Mouse (Mus musculus) lung, embryonic 14.5 days (tissue): ENCODE results near the gene Cerkl. TPM values are rescaled to one million over a fixed set of nuclear protein-coding genes. Genes with fewer than 3 reads are reported as not detected.

ENCODE experiments used
- ATAC-seq: fragments of 200-750 bp; cut with Nextera tagmentation; 2 replicates; pipeline ENCODE4 v1.8.0; 2017; ENCODE audit warnings: mild to moderate bottlenecking, moderate TSS enrichment, moderate library complexity; ENCODE audit not compliant: insufficient read depth
- DNase-seq: peaks from one replicate; pipeline ENCODE4 v3.0.0-alpha.2; 2015
- H3K27ac ChIP-seq: fragments of 300-500 bp; sonication (generic); 2 replicates; pipeline ENCODE4 v1.5.1; 2014; ENCODE audit warnings: low read depth, mild to moderate bottlenecking, moderate library complexity
- H3K27me3 ChIP-seq: fragments of 300-500 bp; sonication (generic); 2 replicates; pipeline ENCODE4 v1.6.1; 2014; ENCODE audit warnings: low read length, control low read depth; ENCODE audit not compliant: insufficient read depth
- H3K36me3 ChIP-seq: fragments of 300-500 bp; sonication (generic); 2 replicates; pipeline ENCODE4 v1.6.1; 2014; ENCODE audit warnings: control low read depth; ENCODE audit not compliant: insufficient read depth
- H3K4me1 ChIP-seq: fragments of 300-500 bp; sonication (generic); 2 replicates; pipeline ENCODE4 v1.6.1; 2014; ENCODE audit warnings: antibody characterized with exemption, control low read depth; ENCODE audit not compliant: insufficient read depth
- H3K4me2 ChIP-seq: fragments of 300-500 bp; sonication (generic); 2 replicates; pipeline ENCODE4 v1.6.1; 2014; ENCODE audit warnings: mild to moderate bottlenecking
- H3K4me3 ChIP-seq: fragments of 300-500 bp; sonication (generic); 2 replicates; pipeline ENCODE4 v1.5.1; 2014; ENCODE audit warnings: low read depth, low read length
- H3K9ac ChIP-seq: fragments of 300-500 bp; sonication (generic); 2 replicates; pipeline ENCODE4 v1.6.1; 2014
- H3K9me3 ChIP-seq: fragments of 300-500 bp; sonication (generic); 2 replicates; pipeline ENCODE4 v1.6.1; 2016; ENCODE audit warnings: low read depth, low read length, control low read depth
- CTCF ChIP-seq: IDR thresholded peaks from 2 replicates; pipeline ENCODE4 v1.5.1; 2016; ENCODE audit warnings: antibody characterized with exemption, low read depth
- WGBS: fragments of 180-500 bp; shearing (Covaris S2); extraction: QIAGEN DNeasy Blood & Tissue Kit; methylation state at CpG from one replicate; pipeline ENCODE4 v1.1.7; 2014; 5-methylcytosine and 5-hydroxymethylcytosine counted together
- polyA plus RNA-seq: library from polyadenylated mRNA; unstranded; fragments of >200 nt; fragmentation: Nextera tagmentation; extraction: Ambion mirVana; gene quantifications from 2 replicates; pipeline ENCODE4 v1.2.1, GENCODE M21; 2014

Gene Cerkl
- 0.12 and 0.81 TPM in 2 replicates for polyA plus RNA-seq

- WGBS, result 2% methylated on average over 40 of the region's 42 CpGs
- Histone ChIP-seq H3K27me3 (peaks cover 71% of the 10 kb centered on the region), H3K9ac (no peak within 1 kb of the TSS), H3K36me3 (no peaks in the 10 kb centered on the region), H3K27ac (no peak within 1 kb of the TSS), H3K4me2 (peak within 1 kb of the TSS; percentile 57), H3K4me3 (peak within 1 kb of the TSS; percentile 30), H3K4me1 (no peaks in the 10 kb centered on the region), H3K9me3 (no peaks in the 10 kb centered on the region)
- ATAC-seq (0 out of 2 replicates have a peak, but pooled peaks have one; percentile 53), DNase-seq (peak; percentile 53)
- TF ChIP-seq CTCF, result no peak
These were observed at the start of gene Cerkl, which contains the start of gene Neurod1 for GRCm38 (mm10) chr2:79456575-79457349. Gene Cerkl, minus strand, starts transcription at chr2:79456785. Gene Neurod1, minus strand, starts transcription at chr2:79456751.

- no peak overlapping the region for H3K4me3 ChIP-seq
- no peaks in the 10 kb centered on the region for H3K27me3 ChIP-seq
- H3K9ac ChIP-seq, result no peak overlapping the region
- peak; percentile 66; the same call in 1 of the 2 replicates for ATAC-seq
- H3K4me1 ChIP-seq, result no peaks in the 10 kb centered on the region
- H3K27ac ChIP-seq, result no peak overlapping the region
- H3K9me3 ChIP-seq, result no peaks in the 10 kb centered on the region
- peak; percentile 82 for TF ChIP-seq CTCF
- 26% methylated on average over 10 of the region's 10 CpGs for WGBS
- DNase-seq, result peak; percentile 94
- no peak overlapping the region for H3K4me2 ChIP-seq
- no peaks in the 10 kb centered on the region for H3K36me3 ChIP-seq
These were observed 42.6 kb upstream of the Cerkl start for GRCm38 (mm10) chr2:79498990-79499755.

- Histone ChIP-seq H3K36me3 (no peaks in the 10 kb centered on the region), H3K9me3 (no peaks in the 10 kb centered on the region), H3K4me1 (no peaks in the 10 kb centered on the region), H3K9ac (no peak overlapping the region), H3K27me3 (no peaks in the 10 kb centered on the region), H3K27ac (no peak overlapping the region), H3K4me3 (no peak overlapping the region), H3K4me2 (no peak overlapping the region)
- no peak for TF ChIP-seq CTCF
- WGBS, result 56% methylated on average over 3 of the region's 3 CpGs
- ATAC-seq (no peak), DNase-seq (no peak)
These were observed 28.5 kb upstream of the Cerkl start for GRCm38 (mm10) chr2:79485127-79485526.

- H3K27ac ChIP-seq, result no peak overlapping the region
- no peaks in the 10 kb centered on the region for H3K27me3 ChIP-seq
- H3K9ac ChIP-seq, result no peak overlapping the region
- ATAC-seq (no peak), DNase-seq (no peak)
- 91% methylated on average over 2 of the region's 2 CpGs for WGBS
- no peaks in the 10 kb centered on the region for H3K36me3 ChIP-seq
- no peaks in the 10 kb centered on the region for H3K4me1 ChIP-seq
- H3K4me2 ChIP-seq, result no peak overlapping the region
- H3K9me3 ChIP-seq, result no peaks in the 10 kb centered on the region
- TF ChIP-seq CTCF, result no peak
- H3K4me3 ChIP-seq, result no peak overlapping the region
These were observed 25.9 kb upstream of the Cerkl start for GRCm38 (mm10) chr2:79482511-79482910.

- DNase-seq (no peak), ATAC-seq (no peak)
- H3K36me3 ChIP-seq, result no peaks in the 10 kb centered on the region
- no peak overlapping the region for H3K4me3 ChIP-seq
- no peaks in the 10 kb centered on the region for H3K9me3 ChIP-seq
- peaks cover 32% of the 10 kb centered on the region for H3K27me3 ChIP-seq
- 76% methylated on average over 4 of the region's 4 CpGs for WGBS
- no peak for TF ChIP-seq CTCF
- no peak overlapping the region for H3K27ac ChIP-seq
- no peak overlapping the region for H3K4me2 ChIP-seq
- H3K4me1 ChIP-seq, result no peaks in the 10 kb centered on the region
- H3K9ac ChIP-seq, result no peak overlapping the region
These were observed 5.8 kb upstream of the Cerkl start for GRCm38 (mm10) chr2:79462411-79462810.

- no peak for TF ChIP-seq CTCF
- no peak overlapping the region for H3K27ac ChIP-seq
- no peak for ATAC-seq
These were observed 5.3 kb upstream of the Cerkl start for GRCm38 (mm10) chr2:79461861-79462260.

GRCm38 (mm10) chr2:79460586-79460985 lies 4.0 kb upstream of the Cerkl start:
- H3K4me2 ChIP-seq, result no peak overlapping the region
- DNase-seq, result peak; percentile 82
- H3K27ac ChIP-seq, result no peak overlapping the region
- no peak for ATAC-seq
- TF ChIP-seq CTCF, result no peak
- H3K9me3 ChIP-seq, result no peaks in the 10 kb centered on the region
- H3K4me3 ChIP-seq, result no peak overlapping the region
- H3K9ac ChIP-seq, result no peak overlapping the region
- H3K4me1 ChIP-seq, result no peaks in the 10 kb centered on the region
- no peaks in the 10 kb centered on the region for H3K36me3 ChIP-seq
- peaks cover 50% of the 10 kb centered on the region for H3K27me3 ChIP-seq
- 2% methylated on average over 2 of the region's 2 CpGs for WGBS

More at GRCm38 (mm10) chr2:79461861-79462260, 5.3 kb upstream of the Cerkl start:
- Histone ChIP-seq H3K4me1 (no peaks in the 10 kb centered on the region), H3K27me3 (peaks cover 38% of the 10 kb centered on the region), H3K9me3 (no peaks in the 10 kb centered on the region), H3K36me3 (no peaks in the 10 kb centered on the region), H3K4me2 (no peak overlapping the region), H3K4me3 (no peak overlapping the region), H3K9ac (no peak overlapping the region)
- no peak for DNase-seq
- WGBS, result 76% methylated on average over 2 of the region's 2 CpGs
